Mouse (Mus musculus): ENCODE results near the gene Ece1. TPM values are rescaled to one million over a fixed set of nuclear protein-coding genes. Genes with fewer than 3 reads are reported as not detected.

Gene Ece1
- total and polyA plus RNA-seq, 2 experiments from 2014 or later = 23.0 to 40.0 TPM

GRCm38 (mm10) chr4:137876834-137877233 is 14.8 kb downstream of the Ece1 start:
- DNase-seq (ENCODE audit: low spot score) (no peak), ATAC-seq (no peak)
- Histone ChIP-seq H3K27ac (no peak overlapping the region), H3K4me3 (ENCODE audit: low read length) (no peak overlapping the region), H3K36me3 (ENCODE audit: insufficient read depth, low read length) (no peaks in the 10 kb centered on the region), H3K9ac (replicated peaks; ENCODE audit: low read length) (0 out of 2 replicates have a peak overlapping the region, but pooled peaks have one; percentile 24), H3K9me3 (ENCODE audit: low read length) (no peaks in the 10 kb centered on the region), H3K27me3 (ENCODE audit: insufficient read depth, low read length) (no peaks in the 10 kb centered on the region), H3K4me2 (ENCODE audit: low read depth, low read length) (no peak overlapping the region), H3K4me1 (ENCODE audit: insufficient read depth, low read length) (peaks cover 10% of the 10 kb centered on the region)
- WGBS = 39% methylated on average over 6 of the region's 6 CpGs
- no peak for TF ChIP-seq CTCF (IDR thresholded peaks at IDR 0.05; ENCODE audit: low read depth)

- ATAC-seq (no peak), DNase-seq (ENCODE audit: low spot score) (no peak)
- Histone ChIP-seq H3K9ac (replicated peaks; ENCODE audit: low read length) (no peak overlapping the region), H3K27me3 (ENCODE audit: insufficient read depth, low read length) (no peaks in the 10 kb centered on the region), H3K4me2 (ENCODE audit: low read depth, low read length) (no peak overlapping the region), H3K9me3 (ENCODE audit: low read length) (no peaks in the 10 kb centered on the region), H3K4me3 (ENCODE audit: low read length) (no peak overlapping the region), H3K4me1 (ENCODE audit: insufficient read depth, low read length) (peaks cover 10% of the 10 kb centered on the region), H3K27ac (no peak overlapping the region), H3K36me3 (ENCODE audit: insufficient read depth, low read length) (no peaks in the 10 kb centered on the region)
- WGBS = 14% methylated on average over 4 of the region's 4 CpGs
- no peak for TF ChIP-seq CTCF (IDR thresholded peaks at IDR 0.05; ENCODE audit: low read depth)
These were observed 15.4 kb downstream of the Ece1 start for GRCm38 (mm10) chr4:137877432-137877881.

- H3K4me3 ChIP-seq (ENCODE audit: low read length) = no peak overlapping the region
- H3K9me3 ChIP-seq (ENCODE audit: low read length) = no peaks in the 10 kb centered on the region
- WGBS = 83% methylated on average over 8 of the region's 8 CpGs
- no peak for TF ChIP-seq CTCF (IDR thresholded peaks at IDR 0.05; ENCODE audit: low read depth)
- no peak overlapping the region for H3K27ac ChIP-seq
- H3K4me1 ChIP-seq (ENCODE audit: insufficient read depth, low read length) = peaks cover 18% of the 10 kb centered on the region
- no peak overlapping the region for H3K4me2 ChIP-seq (ENCODE audit: low read depth, low read length)
- H3K9ac ChIP-seq (replicated peaks; ENCODE audit: low read length) = no peak overlapping the region
- DNase-seq (ENCODE audit: low spot score) (no peak), ATAC-seq (no peak)
- H3K36me3 ChIP-seq (ENCODE audit: insufficient read depth, low read length) = no peaks in the 10 kb centered on the region
- no peaks in the 10 kb centered on the region for H3K27me3 ChIP-seq (ENCODE audit: insufficient read depth, low read length)
These were observed 17.5 kb downstream of the Ece1 start for GRCm38 (mm10) chr4:137879383-137880156.

- H3K9ac ChIP-seq (replicated peaks; ENCODE audit: low read length) = no peak overlapping the region
- H3K4me1 ChIP-seq (ENCODE audit: insufficient read depth, low read length) = peaks cover 18% of the 10 kb centered on the region
- H3K27me3 ChIP-seq (ENCODE audit: insufficient read depth, low read length) = no peaks in the 10 kb centered on the region
- no peak overlapping the region for H3K4me3 ChIP-seq (ENCODE audit: low read length)
- TF ChIP-seq CTCF (IDR thresholded peaks at IDR 0.05; ENCODE audit: low read depth) = no peak
- ATAC-seq (no peak), DNase-seq (ENCODE audit: low spot score) (no peak)
- H3K9me3 ChIP-seq (ENCODE audit: low read length) = no peaks in the 10 kb centered on the region
- 73% methylated on average over 8 of the region's 8 CpGs for WGBS
- H3K27ac ChIP-seq = no peak overlapping the region
- no peak overlapping the region for H3K4me2 ChIP-seq (ENCODE audit: low read depth, low read length)
- H3K36me3 ChIP-seq (ENCODE audit: insufficient read depth, low read length) = no peaks in the 10 kb centered on the region
These were observed 19.4 kb downstream of the Ece1 start for GRCm38 (mm10) chr4:137881445-137881844.

- no peak overlapping the region for H3K4me2 ChIP-seq (ENCODE audit: low read depth, low read length)
- H3K4me1 ChIP-seq (ENCODE audit: insufficient read depth, low read length) = peaks cover 9% of the 10 kb centered on the region
- no peak overlapping the region for H3K4me3 ChIP-seq (ENCODE audit: low read length)
- no peak for ATAC-seq
- H3K9me3 ChIP-seq (ENCODE audit: low read length) = no peaks in the 10 kb centered on the region
- H3K27ac ChIP-seq = 0 out of 2 replicates have a peak overlapping the region, but pooled peaks have one; percentile 7
- H3K27me3 ChIP-seq (ENCODE audit: insufficient read depth, low read length) = no peaks in the 10 kb centered on the region
- no peak for TF ChIP-seq CTCF (IDR thresholded peaks at IDR 0.05; ENCODE audit: low read depth)
- H3K9ac ChIP-seq (replicated peaks; ENCODE audit: low read length) = no peak overlapping the region
- no peaks in the 10 kb centered on the region for H3K36me3 ChIP-seq (ENCODE audit: insufficient read depth, low read length)
- no peak for DNase-seq (ENCODE audit: low spot score)
- WGBS = 56% methylated on average over 9 of the region's 9 CpGs
These were observed 20.6 kb downstream of the Ece1 start for GRCm38 (mm10) chr4:137882663-137883062.

GRCm38 (mm10) chr4:137883513-137884150 is 21.6 kb downstream of the Ece1 start:
- Histone ChIP-seq H3K4me1 (ENCODE audit: insufficient read depth, low read length) (peaks cover 9% of the 10 kb centered on the region), H3K4me3 (ENCODE audit: low read length) (no peak overlapping the region)

More at GRCm38 (mm10) chr4:137883513-137884150, 21.6 kb downstream of the Ece1 start:
- DNase-seq (ENCODE audit: low spot score) (no peak), ATAC-seq (no peak)
- 85% methylated on average over 8 of the region's 8 CpGs for WGBS
- Histone ChIP-seq H3K27me3 (ENCODE audit: insufficient read depth, low read length) (no peaks in the 10 kb centered on the region), H3K27ac (0 out of 2 replicates have a peak overlapping the region, but pooled peaks have one; percentile 7), H3K36me3 (ENCODE audit: insufficient read depth, low read length) (no peaks in the 10 kb centered on the region), H3K9ac (replicated peaks; ENCODE audit: low read length) (no peak overlapping the region), H3K4me2 (ENCODE audit: low read depth, low read length) (no peak overlapping the region), H3K9me3 (ENCODE audit: low read length) (no peaks in the 10 kb centered on the region)
- TF ChIP-seq CTCF (IDR thresholded peaks at IDR 0.05; ENCODE audit: low read depth) = no peak
